Mouse (Mus musculus): ENCODE data around the gene Chordc1.
"Not testable (repeated sequence)": the region's sequence is repeated elsewhere in the genome, so short reads cannot be mapped to it uniquely, and the experiment has no call there.

Chordc1 gene

DNA sequence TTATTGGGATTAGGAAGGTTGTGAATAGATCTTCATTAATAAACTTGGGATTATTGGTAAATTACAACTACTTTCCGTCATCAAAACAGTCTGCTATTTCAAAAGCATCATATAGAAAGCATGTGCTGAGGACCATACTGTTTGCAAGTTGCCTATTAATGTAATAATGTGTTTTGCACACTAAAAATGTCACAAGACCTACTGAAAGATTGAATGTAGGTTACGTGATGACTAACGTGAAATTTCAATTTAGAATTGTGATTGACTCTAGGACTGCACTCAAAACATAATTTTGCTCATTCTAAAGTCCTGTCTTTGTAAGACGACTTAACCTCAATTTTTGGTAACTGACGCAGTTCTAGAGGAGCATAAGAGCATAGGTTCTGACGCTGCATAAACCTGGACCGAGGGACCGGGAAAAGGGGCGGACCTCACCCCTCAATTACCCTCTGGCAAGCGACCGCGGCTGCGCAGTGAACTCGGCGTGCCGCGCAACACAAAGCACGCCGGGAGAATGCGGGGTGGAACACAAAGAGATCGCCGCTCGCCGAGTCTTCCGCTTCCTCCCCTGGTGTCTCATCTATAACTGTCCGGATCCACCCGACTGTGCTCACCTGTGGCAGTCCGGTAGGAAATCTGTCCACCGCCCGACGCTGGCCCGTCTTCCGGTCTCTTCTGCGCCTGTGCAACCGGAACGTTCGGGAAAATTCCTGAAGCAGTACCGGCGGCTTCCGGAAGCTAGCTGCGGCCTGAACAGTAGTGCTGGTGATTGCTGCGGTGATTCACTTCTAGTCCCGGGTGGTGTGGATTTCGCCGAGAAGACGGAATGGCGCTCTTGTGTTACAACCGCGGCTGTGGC is at the start of gene Chordc1:
TSS of gene Chordc1 (plus strand) at position 555 of the 859 bp plus-strand sequence.
- DNase-seq (ENCODE audit: low read depth, low spot score): peak; percentile 92

DNA sequence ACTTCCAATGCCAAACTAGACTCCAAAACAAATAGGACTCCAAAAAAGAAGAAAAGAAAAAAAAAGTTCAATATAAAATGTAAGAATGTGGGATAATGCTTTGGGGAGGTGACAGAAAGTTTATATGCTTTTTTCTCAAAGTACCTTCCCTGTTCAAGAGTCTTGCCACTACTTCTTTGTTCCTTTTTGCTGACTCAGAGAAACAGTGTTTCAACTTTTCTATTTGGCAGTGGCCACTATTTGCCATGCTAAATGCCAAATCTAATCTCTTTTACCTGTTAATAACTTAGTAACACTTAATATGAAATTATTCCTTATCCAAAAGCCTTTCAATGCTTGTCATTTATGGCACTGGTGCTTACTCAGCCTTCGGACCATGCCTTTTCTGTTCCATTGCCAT is 16.0 kb upstream of the Chordc1 start:
- DNase-seq (ENCODE audit: low read depth, low spot score): no peak

DNA sequence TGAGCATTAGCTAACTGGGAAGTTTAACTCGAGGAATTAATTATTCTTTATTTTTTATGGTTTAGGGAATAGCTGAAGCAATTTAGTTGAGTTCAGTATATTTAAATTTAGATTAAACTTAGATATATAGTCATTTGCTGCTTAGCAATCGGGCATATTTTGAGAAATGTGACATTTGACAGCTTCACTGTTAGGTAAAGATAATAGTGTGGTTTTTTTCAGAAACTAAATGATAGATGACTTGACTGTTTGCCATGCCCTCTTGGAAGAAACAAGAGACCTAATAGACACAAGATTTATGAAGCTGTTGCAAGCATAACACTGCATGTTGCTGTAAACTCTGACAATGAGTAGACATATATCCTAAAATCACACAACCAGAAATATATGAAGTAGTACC is 15.1 kb upstream of the Chordc1 start:
- no peak for DNase-seq (ENCODE audit: low read depth, low spot score)

DNA sequence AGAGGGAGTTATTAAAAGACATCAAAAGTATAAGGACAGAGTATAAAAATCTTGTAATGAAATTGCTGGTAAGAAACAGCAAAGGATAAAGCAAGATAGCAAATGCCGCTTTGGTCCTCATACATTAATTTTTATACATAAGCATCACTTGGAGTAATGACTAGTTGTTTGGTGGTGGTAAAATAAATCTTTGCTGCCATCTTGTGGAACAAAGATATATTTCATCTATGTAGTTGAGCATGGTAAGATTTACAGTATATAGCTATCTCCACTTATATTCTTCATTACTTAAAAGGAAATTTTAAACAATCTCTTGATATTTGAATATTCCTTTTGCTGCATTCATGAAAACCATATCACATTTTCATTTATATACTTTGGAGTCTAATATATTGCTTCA is 14.4 kb upstream of the Chordc1 start:
- peak; percentile 19 for DNase-seq (ENCODE audit: low read depth, low spot score)

DNA sequence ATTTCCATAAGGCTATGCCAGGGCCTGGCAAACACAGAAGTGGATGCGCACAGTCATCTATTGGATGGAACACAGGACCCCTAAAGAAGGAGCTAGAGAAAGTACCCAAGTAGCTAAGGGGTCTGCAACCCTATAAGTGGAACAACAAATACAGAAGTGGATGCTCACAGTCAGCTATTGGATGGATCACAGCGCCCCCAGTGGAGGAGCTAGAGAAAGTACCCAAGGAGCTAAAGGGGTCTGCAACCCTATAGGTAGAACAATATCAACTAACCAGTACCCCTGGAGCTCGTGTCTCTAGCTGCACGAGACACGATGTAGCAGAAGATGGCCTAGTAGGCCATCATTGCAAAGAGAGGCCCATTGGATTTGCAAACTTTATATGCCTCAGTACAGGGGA is 13.2 kb upstream of the Chordc1 start:
- not testable (repeated sequence) for DNase-seq (ENCODE audit: low read depth, low spot score)

DNA sequence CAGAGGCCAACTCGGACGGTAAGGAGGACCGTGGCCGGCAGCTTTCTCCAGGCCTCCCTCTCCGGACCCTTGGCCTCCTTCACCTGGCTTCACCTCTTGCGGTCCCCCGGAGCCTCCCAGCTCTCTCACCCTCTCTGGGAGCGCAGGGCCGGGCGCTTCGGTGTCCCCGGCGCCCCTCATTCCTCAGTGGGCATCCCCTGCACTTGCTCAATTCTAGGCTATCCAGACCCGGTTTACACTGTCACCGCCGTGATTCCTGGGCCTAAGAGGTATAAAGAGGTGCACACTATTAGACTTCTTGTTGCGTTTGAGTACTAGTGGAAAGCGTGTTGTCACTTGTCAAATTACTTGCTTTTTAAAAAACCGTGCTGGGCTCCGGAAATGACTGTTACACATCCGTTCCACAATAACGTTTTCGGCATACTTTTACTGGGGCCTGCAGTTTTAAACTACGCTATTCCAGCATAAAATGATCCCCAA is 558 bp downstream of the Chordc1 start:
- DNase-seq (ENCODE audit: low read depth, low spot score): no peak

DNA sequence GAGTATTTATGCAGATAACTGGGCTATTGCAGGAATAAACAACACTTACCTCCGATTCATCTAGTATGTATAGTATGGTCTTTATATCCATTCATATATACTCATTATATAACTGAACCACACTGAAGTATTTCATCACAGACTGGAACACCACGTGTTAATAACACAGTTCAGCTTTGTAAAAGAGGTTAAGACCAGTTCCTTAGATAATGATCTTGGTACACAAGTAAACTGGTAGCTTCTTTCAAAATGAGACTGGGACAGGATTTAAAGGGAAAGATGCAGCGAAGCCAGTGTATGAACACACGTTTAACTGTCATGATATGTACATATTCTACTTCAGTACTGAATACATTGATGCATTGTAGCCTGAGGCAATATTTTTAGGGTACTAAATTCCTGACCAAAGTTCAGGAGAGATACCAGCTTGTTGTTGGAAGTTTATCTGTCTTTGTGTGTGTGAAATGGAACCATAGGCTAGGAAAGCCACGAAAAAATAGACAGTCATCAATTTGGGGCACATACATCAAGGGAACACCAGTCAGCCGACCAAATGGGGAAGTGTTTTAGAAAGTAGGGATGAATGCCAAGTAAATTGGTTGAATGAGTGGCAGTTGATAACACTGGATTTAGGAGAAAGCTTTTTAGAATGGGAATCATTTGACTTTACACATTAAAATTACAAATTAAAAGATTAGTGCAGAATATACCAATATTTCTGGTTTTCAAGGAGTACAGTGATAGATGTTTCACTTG is 1.3 kb downstream of the Chordc1 start:
- no peak for DNase-seq (ENCODE audit: low read depth, low spot score)

DNA sequence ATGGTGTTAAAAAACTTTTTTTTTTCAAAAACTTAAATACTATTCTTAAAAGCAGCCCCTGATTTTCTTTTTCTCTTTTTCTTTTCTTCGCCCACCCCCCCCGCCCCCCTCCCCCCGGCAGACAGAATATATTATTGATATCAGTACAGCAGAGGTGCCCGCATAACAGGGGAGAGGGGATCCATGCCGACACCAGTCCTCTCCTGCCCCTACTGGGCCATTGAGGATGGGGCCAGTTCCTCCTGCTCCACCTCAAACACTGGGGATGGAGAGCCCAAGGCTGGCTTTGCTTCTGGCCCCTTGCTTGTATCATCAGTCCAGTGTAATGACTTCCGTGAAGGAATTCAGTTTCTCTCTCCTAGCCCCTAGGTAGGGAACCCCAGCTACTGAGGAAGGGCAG is 6.4 kb downstream of the Chordc1 start:
- DNase-seq (ENCODE audit: low read depth, low spot score): no peak

DNA sequence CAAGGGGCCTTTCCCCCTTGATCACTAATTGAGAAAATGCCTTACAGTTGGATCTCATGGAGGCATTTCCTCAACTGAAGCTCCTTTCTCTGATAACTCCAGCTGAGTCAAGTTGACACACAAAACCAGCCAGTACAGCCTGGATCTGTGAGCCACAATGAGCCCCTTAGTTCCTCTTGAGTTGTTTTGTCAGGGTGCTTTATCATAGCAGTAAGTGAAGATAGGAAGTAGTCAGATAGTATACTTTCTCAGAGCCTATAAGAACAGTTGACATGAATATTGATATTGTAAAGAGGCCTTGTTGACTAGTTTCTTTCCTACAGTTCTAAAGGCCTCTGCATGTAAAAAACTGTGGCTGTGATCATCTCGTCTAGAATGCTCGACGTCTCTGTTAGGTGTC is 28.1 kb downstream of the Chordc1 start:
- DNase-seq (ENCODE audit: low read depth, low spot score): no peak

All from embryo, embryonic 11.5 days (tissue).